Mouse (Mus musculus) CD8-positive naive resting alpha-beta T cell, adult 2 months (primary cell): ENCODE data around the gene Defb25.

Source experiments
- DNase-seq, 2 experiments: peaks; one replicate each; pipeline ENCODE4 v3.0.0; 2022; ENCODE audit warnings: low read depth in 2 of 2, low spot score in 2 of 2

The Defb25 gene

DNA sequence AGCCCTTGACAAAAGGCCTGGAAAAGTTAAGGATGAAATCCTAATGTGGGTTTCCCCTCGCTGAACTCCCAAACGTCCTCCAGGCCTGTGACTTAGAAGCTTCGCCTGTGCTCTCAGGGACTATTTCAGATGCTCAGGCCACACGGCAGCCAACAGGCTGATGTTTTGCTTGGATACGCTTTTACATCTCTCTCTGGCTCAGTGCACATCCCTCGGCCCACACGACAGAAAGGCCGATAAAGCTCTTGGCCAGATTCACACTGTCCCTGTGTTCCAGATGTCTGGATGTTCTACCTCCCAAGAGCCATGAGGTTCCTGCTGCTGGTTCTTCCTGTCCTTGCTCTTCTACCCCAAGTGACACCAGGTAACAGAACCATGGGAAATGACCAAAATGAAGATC lies 49.4 kb downstream of the Defb25 start:
- no peak for DNase-seq
